Comparison of ENCODE assay signal across 9 mouse cellular contexts in genomic region chr2:90490279-90491046, GRCm38 (mm10).
A peak's percentile ranks its signal among the peaks of the same experiment; 100 is the strongest.
DNase-seq lines count a peak whose midpoint lies in the region; ATAC-seq and TF ChIP-seq lines count a peak whose summit lies in the region.
"Had no signal": no experiment of that assay in that cellular context is flagged by ENCODE, and none has a peak within 500 bp of the region (broad histone marks: within the 10 kb centered on the region; RNA-seq: fewer than 3 reads in every experiment).

No protein-coding gene starts in this region.

- TF ChIP-seq CTCF in brain, embryonic 14.5 days (IDR thresholded peaks at IDR 0.05; ENCODE audit: borderline replicate concordance, extremely low read depth, insufficient read depth, insufficient read length) = no peak

- 34% methylated on average over 13 of the region's 13 CpGs for WGBS in intestine, embryonic 14.5 days

- peak; percentile 69 for ATAC-seq in intestine, embryonic 14.5 days (replicated peaks; ENCODE audit: low FRiP score, low TSS enrichment, low read depth)

- H3K4me3 ChIP-seq in intestine, embryonic 14.5 days (ENCODE audit: low read depth, low read length) = no peak overlapping the region

- H3K9me3 ChIP-seq in intestine, embryonic 14.5 days (ENCODE audit: control insufficient read depth, low read length) = no peaks in the 10 kb centered on the region

- no peaks in the 10 kb centered on the region for H3K27me3 ChIP-seq in intestine, embryonic 14.5 days (replicated peaks; ENCODE audit: control insufficient read depth, insufficient read depth, low read length)

- peak overlapping the region; percentile 19 for H3K27ac ChIP-seq in intestine, embryonic 14.5 days (ENCODE audit: low read depth)

- no peaks in the 10 kb centered on the region for H3K36me3 ChIP-seq in intestine, embryonic 14.5 days (ENCODE audit: control insufficient read depth, insufficient read depth, low read length)

- H3K9ac ChIP-seq in intestine, embryonic 14.5 days (ENCODE audit: low read length) = no peak overlapping the region

- intact Hi-C loops in left cerebral cortex, postnatal 10 days (cut with DNase I) = no loop called here

- H3K4me2 ChIP-seq in intestine, embryonic 14.5 days (ENCODE audit: low read length) = peak overlapping the region; percentile 20

- peak; percentile 67 for DNase-seq in kidney, adult 9 months
- no peak for DNase-seq in kidney, adult 8-10 months
- DNase-seq in brain, embryonic 14.5 days (ENCODE audit: low read depth) = peak; percentile 62
- no peak for DNase-seq in intestine, embryonic 14.5 days (ENCODE audit: low spot score)
- peak; percentile 78 for DNase-seq in retina, postnatal 1 day
- no peak for DNase-seq in thymus, postnatal 36 days
- no peak for DNase-seq in layer of hippocampus, adult 8-10 months (ENCODE audit: low spot score in 2 of 2)
- no peak for DNase-seq in left cerebral cortex, postnatal 10 days (ENCODE audit: extremely low spot score in 1 of 2, low spot score in 2 of 2)
- DNase-seq: adrenal gland, postnatal 25 days had no signal

- H3K4me1 ChIP-seq in intestine, embryonic 14.5 days (replicated peaks; ENCODE audit: control insufficient read depth, insufficient read depth, low read length) = peaks cover 28% of the 10 kb centered on the region

- TF ChIP-seq POLR2A in brain, embryonic 14.5 days (IDR thresholded peaks at IDR 0.05; ENCODE audit: borderline replicate concordance, extremely low read depth, insufficient read depth, insufficient read length, poor library complexity, severe bottlenecking) = no peak

Comparison
In these comparisons a context has a peak if more than half of its experiments do, and no peak if none do; other contexts are left out.
1. DNase-seq: peak in kidney, adult 9 months (single experiment), brain, embryonic 14.5 days (single experiment) and retina, postnatal 1 day (single experiment); none in kidney, adult 8-10 months (0 of 2), intestine, embryonic 14.5 days (single experiment), thymus, postnatal 36 days (0 of 2), layer of hippocampus, adult 8-10 months (0 of 2) and left cerebral cortex, postnatal 10 days (0 of 2).